Mouse (Mus musculus) MEL (cell line): ENCODE data around the gene Mei1. TPM values are rescaled to one million over a fixed set of nuclear protein-coding genes. Genes with fewer than 3 reads are reported as not detected.

Experiments used
- DNase-seq: peaks from one replicate; pipeline ENCODE4 v3.0.0; 2011; ENCODE audit warnings: low read depth, low spot score
- H3K27ac ChIP-seq: 2 replicates; pipeline ENCODE4 v1.5.1; 2012; ENCODE audit warnings: low read depth, mild to moderate bottlenecking, control low read depth, low read length, moderate library complexity; ENCODE audit not compliant: control insufficient read depth
- H3K27me3 ChIP-seq, 2 experiments: fragments of 150-350 bp in 1 of 2; sonication (generic) in 1 of 2; 2 replicates each; pipeline ENCODE4 v1.6.1; 2012; ENCODE audit warnings: low read length in 2 of 2, mild to moderate bottlenecking in 2 of 2, improper control_type of control experiment in 1 of 2, moderate library complexity in 1 of 2; ENCODE audit not compliant: insufficient read depth in 2 of 2, control insufficient read depth in 1 of 2
- H3K36me3 ChIP-seq, 2 experiments: 2 replicates each; pipeline ENCODE4 v1.6.1; 2012 to 2014; ENCODE audit warnings: low read length in 2 of 2, improper control_type of control experiment in 1 of 2, inconsistent platforms in 1 of 2, mild to moderate bottlenecking in 1 of 2; ENCODE audit not compliant: insufficient read depth in 2 of 2, control insufficient read depth in 1 of 2
- H3K4me1 ChIP-seq, 2 experiments: fragments of 150-350 bp in 1 of 2; sonication (generic) in 1 of 2; 2 replicates each; pipeline ENCODE4 v1.6.1; 2012; ENCODE audit warnings: low read length in 2 of 2, improper control_type of control experiment in 1 of 2, mild to moderate bottlenecking in 1 of 2; ENCODE audit not compliant: insufficient read depth in 2 of 2, control insufficient read depth in 1 of 2
- H3K4me3 ChIP-seq, 2 experiments: fragments of 150-350 bp in 1 of 2; sonication (generic) in 1 of 2; 2 replicates each; pipeline ENCODE4 v1.5.1; 2012; ENCODE audit warnings: low read depth in 2 of 2, low read length in 2 of 2, mild to moderate bottlenecking in 2 of 2, moderate library complexity in 2 of 2, control low read depth in 1 of 2, improper control_type of control experiment in 1 of 2; ENCODE audit not compliant: control insufficient read depth in 1 of 2, insufficient read depth in 1 of 2
- H3K79me2 ChIP-seq: 2 replicates; pipeline ENCODE4 v1.6.1; 2012; ENCODE audit warnings: mild to moderate bottlenecking, low read length, moderate library complexity; ENCODE audit not compliant: control insufficient read depth, poor library complexity, insufficient read depth
- H3K9ac ChIP-seq: 2 replicates; pipeline ENCODE4 v1.6.1; 2012; ENCODE audit warnings: low read depth, mild to moderate bottlenecking, control low read depth, low read length, moderate library complexity; ENCODE audit not compliant: control insufficient read depth, poor library complexity, severe bottlenecking
- H3K9me3 ChIP-seq: fragments of 150-350 bp; sonication (generic); replicated peaks from 2 replicates; pipeline ENCODE4 v1.6.1; 2012; ENCODE audit warnings: mild to moderate bottlenecking, low read length, improper control_type of control experiment, moderate library complexity; ENCODE audit not compliant: insufficient read depth
- BHLHE40 ChIP-seq: IDR thresholded peaks from 2 replicates; pipeline ENCODE4 v1.6.1; 2012; ENCODE audit warnings: low read depth, mild to moderate bottlenecking, inconsistent platforms, low read length, improper control_type of control experiment, borderline replicate concordance
- CHD1 ChIP-seq: IDR thresholded peaks from 2 replicates; pipeline ENCODE4 v1.6.1; 2012; ENCODE audit warnings: low read depth, mild to moderate bottlenecking, inconsistent platforms, low read length, improper control_type of control experiment
- E2F4 ChIP-seq: IDR thresholded peaks from 2 replicates; pipeline ENCODE4 v1.6.1; 2011; ENCODE audit warnings: low read depth, low read length, improper control_type of control experiment, borderline replicate concordance
- ETS1 ChIP-seq: IDR thresholded peaks from 2 replicates; pipeline ENCODE4 v1.6.1; 2012; ENCODE audit warnings: low read depth, mild to moderate bottlenecking, inconsistent platforms, low read length, improper control_type of control experiment, moderate library complexity
- GABPA ChIP-seq: IDR thresholded peaks from 2 replicates; pipeline ENCODE4 v1.6.1; 2012; ENCODE audit warnings: low read depth, mild to moderate bottlenecking, inconsistent platforms, low read length, improper control_type of control experiment, moderate library complexity
- MAZ ChIP-seq: IDR thresholded peaks from 2 replicates; pipeline ENCODE4 v1.6.1; 2012; ENCODE audit warnings: low read depth, mild to moderate bottlenecking, inconsistent platforms, low read length, improper control_type of control experiment
- MEF2A ChIP-seq: IDR thresholded peaks from 2 replicates; pipeline ENCODE4 v1.6.1; 2014; ENCODE audit warnings: low read depth, mild to moderate bottlenecking, inconsistent platforms, low read length, improper control_type of control experiment; ENCODE audit not compliant: poor library complexity, insufficient replicate concordance, severe bottlenecking; ENCODE audit errors: extremely low read depth
- MXI1 ChIP-seq: IDR thresholded peaks from 2 replicates; pipeline ENCODE4 v1.6.1; 2011; ENCODE audit warnings: mild to moderate bottlenecking, low read depth, low read length, improper control_type of control experiment
- MYC ChIP-seq: IDR thresholded peaks from 2 replicates; pipeline ENCODE4 v1.6.1; 2011; ENCODE audit warnings: low read depth, mild to moderate bottlenecking, low read length, improper control_type of control experiment, moderate library complexity
- NELFE ChIP-seq: IDR thresholded peaks from 2 replicates; pipeline ENCODE4 v1.6.1; 2011; ENCODE audit warnings: low read depth, low read length, improper control_type of control experiment
- NRF1 ChIP-seq: IDR thresholded peaks from 2 replicates; pipeline ENCODE4 v1.6.1; 2014; ENCODE audit warnings: low read depth, mild to moderate bottlenecking, inconsistent platforms, low read length, improper control_type of control experiment, moderate library complexity; ENCODE audit not compliant: poor library complexity, insufficient read depth, severe bottlenecking
- POLR2AphosphoS5 ChIP-seq: IDR thresholded peaks from 2 replicates; pipeline ENCODE4 v1.6.1; 2012; ENCODE audit warnings: low read depth, borderline replicate concordance, mild to moderate bottlenecking, inconsistent platforms, low read length, moderate library complexity, mixed read lengths
- RAD21 ChIP-seq: IDR thresholded peaks from 2 replicates; pipeline ENCODE4 v1.6.1; 2011; ENCODE audit warnings: mild to moderate bottlenecking, low read depth, low read length, improper control_type of control experiment
- SIN3A ChIP-seq: IDR thresholded peaks from 2 replicates; pipeline ENCODE4 v1.6.1; 2012; ENCODE audit warnings: low read length, improper control_type of control experiment, inconsistent platforms
- SMC3 ChIP-seq: IDR thresholded peaks from 2 replicates; pipeline ENCODE4 v1.6.1; 2011; ENCODE audit warnings: low read depth, low read length, improper control_type of control experiment
- TBP ChIP-seq: IDR thresholded peaks from 2 replicates; pipeline ENCODE4 v1.8.0; 2011; ENCODE audit warnings: low read depth, low read length, improper control_type of control experiment
- TCF12 ChIP-seq: IDR thresholded peaks from 2 replicates; pipeline ENCODE4 v1.6.1; 2014; ENCODE audit warnings: low read depth, mild to moderate bottlenecking, inconsistent platforms, low read length, improper control_type of control experiment, moderate library complexity
- UBTF ChIP-seq: IDR thresholded peaks from 2 replicates; pipeline ENCODE4 v1.6.1; 2012; ENCODE audit warnings: low read depth, mild to moderate bottlenecking, inconsistent platforms, low read length, improper control_type of control experiment, moderate library complexity, borderline replicate concordance; ENCODE audit not compliant: insufficient read depth
- ZKSCAN1 ChIP-seq: IDR thresholded peaks from 2 replicates; pipeline ENCODE4 v1.6.1; 2012; ENCODE audit warnings: low read depth, mild to moderate bottlenecking, inconsistent platforms, low read length, improper control_type of control experiment, moderate library complexity
- polyA plus RNA-seq, 2 experiments: library from polyadenylated mRNA; stranded (reverse) in 1 of 2; unstranded in 1 of 2; fragments of >175 nt in 1 of 2; fragments of >200 nt in 1 of 2; gene quantifications; 2 replicates each; pipeline versions ENCODE4 v1.2.1 to v1.2.4; 2012; ENCODE audit warnings: low replicate concordance in 2 of 2, low read depth in 1 of 2; ENCODE audit not compliant: insufficient read length in 2 of 2, insufficient read depth in 1 of 2, missing spikeins in 1 of 2
- total RNA-seq: library from RNA; depleted of rRNA; stranded (reverse); fragments of 300-350 nt; gene quantifications from 2 replicates; pipeline ENCODE4 v1.2.3, GENCODE M21; 2012

The Mei1 gene
- total and polyA plus RNA-seq, 3 experiments, result not detected

DNA sequence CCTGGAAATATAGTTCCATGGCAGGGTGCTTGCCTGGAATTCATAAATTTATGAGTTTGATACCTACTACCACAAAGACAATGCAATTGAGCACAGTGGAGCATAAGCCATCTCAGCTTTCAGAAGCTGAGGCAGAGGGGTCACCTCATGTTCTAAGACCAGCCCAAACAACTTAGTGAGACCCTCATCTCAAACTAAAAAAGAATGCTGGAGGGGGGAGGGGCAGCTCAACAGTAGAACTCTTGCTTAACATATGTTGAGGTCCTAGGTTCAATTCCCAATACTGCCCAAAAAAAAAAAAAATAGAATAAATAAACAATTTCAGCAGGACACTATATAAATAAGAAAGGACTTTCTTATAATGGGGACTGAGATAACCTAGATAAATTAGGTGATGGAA, 80.2 kb downstream of the Mei1 start:
- H3K4me1 ChIP-seq, result peaks cover 0 to 24% of the 10 kb centered on the region in 2 experiments; a peak in 3 of 4 replicates
- H3K9ac ChIP-seq, result no peak overlapping the region
- peaks cover 57% of the 10 kb centered on the region for H3K79me2 ChIP-seq
- TF ChIP-seq BHLHE40 (no peak), GABPA (no peak), MAZ (no peak), ZKSCAN1 (no peak), SIN3A (no peak), RAD21 (no peak), E2F4 (no peak), TBP (no peak)
- H3K27me3 ChIP-seq, result no peaks in the 10 kb centered on the region
- no peaks in the 10 kb centered on the region for H3K9me3 ChIP-seq
- H3K27ac ChIP-seq, result no peak overlapping the region
- no peak for DNase-seq
- H3K4me3 ChIP-seq, result no peak overlapping the region
- H3K36me3 ChIP-seq, result peaks cover 0 to 27% of the 10 kb centered on the region in 2 experiments; a peak in 3 of 4 replicates

DNA sequence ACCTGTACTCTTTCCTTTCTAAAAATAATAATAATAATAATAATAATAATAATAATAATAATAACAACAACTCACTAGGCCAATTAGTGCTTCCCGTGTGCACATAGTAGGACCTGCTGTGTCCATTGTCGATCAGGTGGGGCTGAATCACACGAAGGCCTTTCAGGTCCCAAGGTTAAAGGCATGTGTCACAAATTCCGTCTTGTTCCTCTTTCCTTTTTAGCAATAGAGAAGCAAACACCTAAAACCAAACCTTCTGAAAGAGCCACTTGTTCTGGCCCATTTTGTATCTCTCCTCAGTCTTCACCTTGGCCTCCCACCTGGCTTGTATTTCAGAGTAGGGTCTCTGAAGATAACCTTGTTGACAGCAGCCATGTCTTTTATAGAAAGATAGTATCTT, 81.4 kb downstream of the Mei1 start:
- H3K9ac ChIP-seq, result no peak overlapping the region
- H3K4me1 ChIP-seq, result peaks cover 2 to 21% of the 10 kb centered on the region in 2 experiments
- TF ChIP-seq ZKSCAN1 (peak; percentile 79), ETS1 (no peak)
- DNase-seq, result no peak
- H3K27me3 ChIP-seq, result no peaks in the 10 kb centered on the region
- H3K4me3 ChIP-seq, result no peak overlapping the region
- H3K9me3 ChIP-seq, result no peaks in the 10 kb centered on the region
- no peak overlapping the region for H3K27ac ChIP-seq
- peaks cover 64% of the 10 kb centered on the region for H3K79me2 ChIP-seq
- H3K36me3 ChIP-seq, result peaks cover 0 to 26% of the 10 kb centered on the region in 2 experiments; a peak in 3 of 4 replicates

DNA sequence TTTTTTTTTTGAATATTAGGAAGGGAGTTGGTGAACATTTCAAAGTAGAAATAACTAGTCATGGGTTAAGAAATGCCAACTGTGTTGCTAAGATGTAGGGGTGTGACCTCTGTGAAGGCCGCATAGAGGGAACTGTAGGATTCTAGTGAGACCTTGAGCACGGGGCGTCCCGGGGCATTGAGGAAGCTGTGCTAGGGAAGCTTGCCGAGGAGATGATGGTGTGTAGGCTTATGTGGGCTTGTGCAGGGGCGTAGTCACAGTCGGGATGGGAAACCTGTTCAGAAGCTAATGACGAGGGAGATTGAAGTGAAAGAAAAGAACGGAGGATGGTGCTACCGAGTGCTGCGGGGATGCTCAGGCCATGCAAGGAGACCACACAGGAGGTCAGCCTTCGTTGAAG, 82.2 kb downstream of the Mei1 start:
- Histone ChIP-seq H3K27me3 (no peaks in the 10 kb centered on the region), H3K4me1 (peaks cover 3 to 28% of the 10 kb centered on the region in 2 experiments), H3K79me2 (peaks cover 64% of the 10 kb centered on the region), H3K27ac (no peak overlapping the region), H3K9ac (no peak overlapping the region), H3K36me3 (peaks cover 0 to 31% of the 10 kb centered on the region in 2 experiments; a peak in 3 of 4 replicates), H3K9me3 (no peaks in the 10 kb centered on the region), H3K4me3 (no peak overlapping the region)
- TF ChIP-seq MYC (no peak), SIN3A (no peak), NELFE (no peak), MXI1 (no peak), TBP (no peak), POLR2AphosphoS5 (no peak), UBTF (no peak), SMC3 (no peak), BHLHE40 (no peak), CHD1 (no peak), NRF1 (no peak), TCF12 (no peak), MEF2A (no peak)
- no peak for DNase-seq
